Mouse (Mus musculus) embryo, embryonic 10.5 days (tissue): ENCODE results near the gene Mkln1.
A peak's percentile ranks its signal among the peaks of the same experiment; 100 is the strongest.
"Not testable (repeated sequence)": the region's sequence is repeated elsewhere in the genome, so short reads cannot be mapped to it uniquely, and the experiment has no call there.

Source experiments
- DNase-seq: peaks from one replicate; pipeline ENCODE4 v3.0.0-alpha.2; 2015; ENCODE audit warnings: low spot score

Mkln1 gene

DNA sequence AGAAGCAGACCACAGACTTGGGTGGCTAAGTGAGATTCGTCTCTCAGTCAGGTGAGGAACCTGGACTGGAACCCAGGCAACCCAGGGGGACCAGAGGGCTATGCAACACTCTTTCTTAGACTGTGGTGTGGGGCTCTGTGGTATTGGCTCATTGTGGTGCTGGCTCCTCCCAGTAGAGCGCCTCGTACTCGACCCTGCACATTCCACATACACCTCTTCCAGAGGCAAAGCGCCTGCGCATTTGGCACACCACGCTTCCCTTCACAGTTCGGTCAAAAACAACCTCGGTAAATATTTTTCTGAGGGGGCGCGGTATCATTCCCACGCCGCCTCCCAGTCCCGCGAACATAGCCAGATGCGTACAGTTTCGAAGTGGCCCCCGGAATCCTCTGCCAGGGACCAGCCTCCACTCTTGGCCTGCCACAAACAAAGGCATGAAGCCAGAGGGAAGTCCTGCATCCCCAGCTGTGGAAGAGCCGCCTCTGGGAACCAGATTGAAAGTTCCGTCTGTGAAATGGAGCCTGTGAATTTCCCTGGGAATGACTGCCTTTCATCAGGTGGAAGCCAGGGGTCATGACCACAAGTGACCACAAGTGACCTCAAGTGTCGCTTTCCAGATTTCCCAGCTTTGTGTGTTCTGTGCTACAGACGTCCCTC lies 152.5 kb downstream of the Mkln1 start:
- no peak for DNase-seq

DNA sequence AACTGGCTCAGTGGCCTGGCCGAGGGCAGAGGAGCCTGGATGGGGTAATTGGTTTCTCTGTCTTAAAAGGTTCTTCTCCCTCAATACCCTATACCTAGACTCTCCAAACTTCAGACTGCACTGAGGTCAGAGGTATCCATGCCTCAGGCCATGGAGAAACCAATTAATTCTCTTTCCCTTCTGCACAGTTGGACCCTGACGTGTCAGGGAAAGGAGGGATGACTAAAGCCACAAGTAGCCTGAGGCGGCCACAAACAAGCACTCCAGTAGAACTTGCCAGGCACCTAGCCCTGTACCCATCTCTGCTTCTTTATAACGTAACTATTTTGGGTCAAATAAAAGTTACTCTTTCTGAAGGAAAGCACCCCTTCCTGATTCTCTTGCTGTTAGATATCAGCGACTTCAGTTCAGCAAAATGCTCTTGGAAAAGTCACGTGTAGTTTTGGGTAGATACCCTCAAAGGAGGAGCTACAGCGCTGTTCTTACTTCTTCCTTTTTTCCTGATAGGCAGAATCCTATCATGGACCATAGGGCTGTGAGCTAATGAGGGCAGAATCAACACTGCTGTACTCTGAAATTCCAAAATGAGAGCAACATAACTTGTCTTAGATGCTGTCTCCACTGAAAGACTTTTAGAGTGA lies 158.0 kb downstream of the Mkln1 start:
- DNase-seq: no peak

DNA sequence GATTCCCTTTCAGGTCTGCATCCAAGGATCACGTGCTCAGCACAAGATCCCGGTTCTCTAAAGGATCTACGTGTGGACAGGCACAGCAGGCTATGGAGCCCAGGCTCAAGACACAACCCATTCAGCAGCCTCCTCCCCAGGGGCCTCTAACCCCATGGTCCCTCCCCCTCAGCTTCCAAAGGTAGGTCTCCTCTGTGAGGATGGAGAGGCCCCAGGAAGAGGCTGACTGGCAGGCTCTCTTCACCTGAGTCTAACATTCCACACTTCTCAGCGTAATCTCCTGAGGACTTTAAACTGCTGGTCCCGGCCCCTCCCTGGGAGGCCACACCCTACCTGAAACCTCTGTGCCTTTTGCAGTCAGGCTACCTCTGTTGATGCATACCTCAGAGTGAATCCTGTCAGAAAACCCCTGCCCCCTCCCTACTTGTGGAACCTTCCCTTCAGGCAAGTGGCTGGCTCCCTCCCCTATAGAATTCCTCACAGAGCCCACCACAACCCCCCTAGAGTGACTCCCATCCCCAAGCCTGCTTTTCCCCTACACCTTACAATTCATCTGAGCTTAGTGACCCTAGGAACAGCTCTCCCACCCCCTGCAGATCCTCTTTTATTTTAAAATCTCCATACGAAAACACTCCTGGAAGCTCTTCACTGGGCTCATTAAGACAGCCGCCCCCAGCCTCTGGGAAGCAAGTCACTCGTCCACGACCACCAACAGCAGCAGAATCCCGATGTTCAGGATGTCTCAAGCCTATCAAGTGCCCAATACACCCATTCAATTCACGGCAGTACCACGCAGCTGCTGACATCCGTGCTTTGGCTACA lies 161.8 kb downstream of the Mkln1 start:
- DNase-seq: no peak

DNA sequence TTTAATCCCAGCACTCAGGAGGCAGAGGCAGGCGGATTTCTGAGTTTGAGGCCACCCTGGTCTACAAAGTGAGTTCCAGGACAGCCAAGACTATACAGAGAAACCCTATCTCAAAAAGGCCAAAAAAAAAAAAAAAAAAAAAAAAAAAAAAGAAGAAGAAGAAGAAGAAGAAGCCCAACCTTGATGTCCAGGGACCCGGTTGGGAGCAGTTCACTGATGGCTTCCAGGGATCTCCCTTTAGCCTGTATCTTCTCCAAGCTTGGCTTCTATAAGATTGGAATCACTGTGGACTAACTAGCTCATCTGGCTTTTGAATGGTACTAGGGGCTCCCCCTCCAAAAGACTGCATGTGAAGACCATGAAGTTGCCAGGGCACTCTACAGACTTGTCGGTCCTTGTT lies 163.4 kb downstream of the Mkln1 start:
- not testable (repeated sequence) for DNase-seq

DNA sequence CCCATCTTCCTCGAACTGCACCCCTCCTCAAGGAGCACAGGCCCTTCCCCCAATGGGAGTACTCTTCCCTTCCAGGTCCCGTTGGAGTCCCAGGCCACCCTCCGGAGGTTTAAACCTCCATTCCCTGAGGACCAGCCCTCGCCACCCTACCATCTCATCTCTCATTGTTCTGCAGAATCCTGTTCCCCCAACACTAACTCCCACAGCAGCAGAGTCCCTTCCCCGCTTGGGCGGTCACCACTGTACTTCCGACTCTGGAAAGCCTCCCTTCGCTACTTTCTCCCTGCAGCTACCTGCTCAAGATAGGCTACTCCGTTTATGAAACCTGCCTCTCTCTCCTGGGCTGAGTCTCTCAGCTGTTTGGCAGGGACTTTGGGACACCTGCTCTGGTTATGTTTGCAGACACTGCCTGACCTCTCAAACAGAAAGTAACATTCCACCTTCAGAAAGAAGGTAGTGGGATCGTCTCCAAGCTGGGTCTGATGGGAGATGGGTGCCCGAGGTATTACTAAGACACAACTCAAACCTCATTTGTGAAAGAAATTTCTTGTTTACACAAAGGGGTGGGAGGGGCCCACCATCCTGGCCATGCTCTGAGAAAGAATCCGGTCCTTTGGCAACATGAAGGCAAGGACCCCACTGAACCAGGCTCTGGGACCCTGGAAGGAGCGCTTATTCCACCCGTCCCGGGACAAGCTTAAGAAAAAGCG lies 164.0 kb downstream of the Mkln1 start:
- peak; percentile 43 for DNase-seq

DNA sequence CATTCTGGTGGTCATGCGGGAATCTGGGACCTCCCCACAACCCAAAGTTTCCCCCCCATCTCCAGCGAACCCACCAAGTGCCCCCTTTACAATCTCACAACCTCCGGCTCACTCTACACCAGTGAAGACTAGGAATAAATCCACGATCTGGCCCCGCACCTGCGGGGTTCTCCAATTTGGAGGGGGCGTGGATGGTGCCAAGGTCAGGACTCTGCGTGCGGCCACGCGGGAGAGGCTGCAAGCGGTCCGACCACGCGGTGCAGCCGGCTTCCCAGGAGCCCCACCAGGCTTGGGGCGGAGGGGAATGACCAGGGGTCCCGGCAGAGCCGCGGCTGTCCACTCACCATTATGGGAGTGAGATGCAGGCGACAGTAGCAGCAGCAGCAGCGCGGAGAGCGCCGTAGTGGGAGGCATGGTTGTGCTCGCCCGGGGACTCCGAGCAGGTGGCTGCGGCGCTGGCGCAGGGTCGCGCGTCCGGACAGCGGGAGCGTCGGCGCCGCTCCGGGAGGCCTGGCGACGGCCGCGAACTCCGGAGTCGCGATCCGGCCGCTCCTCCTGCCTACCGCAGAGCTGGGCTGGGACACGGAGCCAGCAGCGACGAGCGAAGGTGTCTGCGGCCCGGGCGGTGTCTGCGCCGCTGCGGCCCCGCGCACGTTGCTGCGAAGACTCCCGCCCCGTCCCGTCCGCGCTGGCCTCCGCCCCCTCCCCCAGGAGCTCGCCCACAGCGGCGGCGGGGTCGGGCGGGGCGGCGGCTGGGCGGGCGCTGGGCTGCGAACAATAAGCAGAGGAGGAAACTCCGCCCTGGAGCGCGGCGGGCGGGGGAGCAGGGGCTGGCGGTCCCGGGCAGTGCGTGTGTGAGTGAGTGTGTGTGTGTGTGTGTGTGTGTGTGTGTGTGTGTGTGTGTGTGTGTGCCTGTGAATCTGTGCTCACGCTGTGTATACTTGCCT lies 165.0 kb downstream of the Mkln1 start, which contains the start of gene Podxl:
Gene Podxl, minus strand, starts transcription at position 747 of the 947 bp plus-strand sequence.
- DNase-seq: peak; percentile 89

DNA sequence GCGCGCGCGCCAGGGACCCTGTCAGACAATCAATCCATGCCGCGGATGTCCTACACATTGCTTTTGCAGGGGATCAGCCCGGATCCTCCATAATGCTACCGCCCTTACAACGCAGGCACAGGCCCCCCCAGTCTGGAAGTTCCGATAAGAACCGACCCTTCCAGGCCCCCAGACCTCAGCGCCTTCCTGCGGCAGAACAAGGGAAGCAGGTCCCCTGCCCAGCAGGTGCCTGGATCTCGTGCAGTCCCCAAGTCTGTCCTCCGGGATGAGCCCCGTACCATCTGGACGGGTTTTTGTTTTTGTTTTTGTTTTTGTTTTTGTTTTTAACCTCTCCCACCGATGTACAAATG lies 165.6 kb downstream of the Mkln1 start:
- DNase-seq: no peak

DNA sequence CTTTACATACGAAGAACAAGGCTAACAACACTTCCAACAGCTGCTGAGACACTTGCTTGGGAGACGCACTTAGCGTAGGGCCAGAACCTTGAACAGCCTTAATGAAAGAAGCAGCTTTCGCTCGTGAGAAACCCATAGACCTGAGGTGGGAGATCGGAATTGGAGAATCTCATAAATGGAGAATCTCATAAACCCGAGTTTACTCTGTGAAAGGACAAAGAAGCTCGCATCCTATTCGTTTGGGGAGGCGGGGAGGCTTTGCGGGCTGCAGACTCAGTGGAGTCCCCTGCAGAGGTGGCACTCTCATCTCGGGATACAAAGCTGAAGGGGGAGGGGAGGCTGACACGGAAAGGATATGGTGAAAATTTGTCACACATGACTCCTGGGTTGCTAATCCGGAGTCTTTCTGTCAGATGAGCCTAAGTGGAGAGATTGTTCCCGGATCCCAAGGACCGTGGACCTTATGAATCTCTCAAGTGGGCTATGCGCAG lies 166.4 kb downstream of the Mkln1 start:
- DNase-seq: peak; percentile 70
